Mouse (Mus musculus): Measurements from ENCODE around the gene Prkci. TPM values are rescaled to one million over a fixed set of nuclear protein-coding genes. Genes with fewer than 3 reads are reported as not detected.
A peak's percentile ranks its signal among the peaks of the same experiment; 100 is the strongest.

Gene Prkci
- polyA plus RNA-seq, 1 experiment from 2014 or later, result 39.7 TPM

DNA sequence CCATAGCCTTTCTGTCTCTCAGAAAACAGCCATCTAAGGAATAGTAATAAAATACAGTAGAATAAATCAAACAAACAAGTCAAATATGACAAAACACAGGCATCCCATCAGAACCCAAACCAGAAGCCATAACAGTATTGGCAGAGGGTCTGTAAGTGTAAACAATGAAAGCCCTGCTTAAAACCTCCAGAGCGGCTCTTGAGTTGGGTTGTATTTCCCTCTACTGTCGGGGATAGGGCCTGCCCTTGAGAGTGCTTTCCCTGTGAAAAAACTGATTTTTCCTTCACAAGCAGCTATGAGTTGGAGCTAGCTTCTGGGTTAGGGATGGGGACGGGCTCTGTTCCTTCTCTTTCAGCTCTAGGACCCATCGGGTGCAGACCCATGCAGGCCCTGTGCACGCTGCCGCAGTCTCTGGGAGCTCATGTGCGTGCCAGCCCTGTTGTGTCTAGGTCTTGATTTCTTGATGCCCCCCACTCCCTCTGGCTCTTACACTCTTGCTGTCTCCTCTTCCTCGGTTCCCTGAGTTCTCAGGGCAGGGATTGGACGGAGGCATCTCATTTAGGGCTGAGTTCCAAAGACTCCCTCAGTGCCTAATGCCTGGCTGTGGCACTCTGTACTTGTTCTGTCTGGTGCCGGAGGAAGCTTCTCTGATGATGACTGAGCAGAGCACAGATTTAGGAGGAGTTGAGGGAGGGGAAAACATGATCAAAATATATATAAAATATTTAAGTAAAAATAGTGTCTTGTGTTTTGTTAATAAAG is 20.3 kb downstream of the Prkci start:
- H3K9me3 ChIP-seq (ENCODE audit: low read length), result no peaks in the 10 kb centered on the region
- peaks cover 8% of the 10 kb centered on the region; the same call in 1 of the 2 replicates for H3K36me3 ChIP-seq (ENCODE audit: insufficient read depth, low read length)
- ATAC-seq (ENCODE audit: low FRiP score, low TSS enrichment), result 0 out of 2 replicates have a peak, but pooled peaks have one; percentile 29
- H3K4me1 ChIP-seq (ENCODE audit: insufficient read depth, low read length), result peaks cover 41% of the 10 kb centered on the region
- no peak overlapping the region for H3K4me3 ChIP-seq (ENCODE audit: low read length)
- peak overlapping the region; percentile 81; the same call in 1 of the 2 replicates for H3K27ac ChIP-seq (ENCODE audit: low read length)
- H3K27me3 ChIP-seq (ENCODE audit: insufficient read depth, low read length), result no peaks in the 10 kb centered on the region
- H3K9ac ChIP-seq (replicated peaks; ENCODE audit: low read length), result no peak overlapping the region
- 73% methylated on average over 10 of the region's 10 CpGs for WGBS
- H3K4me2 ChIP-seq (replicated peaks; ENCODE audit: low read depth, low read length), result no peak overlapping the region

- H3K4me2 ChIP-seq (replicated peaks; ENCODE audit: low read depth, low read length), result no peak overlapping the region
- H3K9me3 ChIP-seq (ENCODE audit: low read length), result no peaks in the 10 kb centered on the region
- peak overlapping the region; percentile 81 for H3K27ac ChIP-seq (ENCODE audit: low read length)
- H3K36me3 ChIP-seq (ENCODE audit: insufficient read depth, low read length), result peaks cover 8% of the 10 kb centered on the region; the same call in 1 of the 2 replicates
- no peaks in the 10 kb centered on the region for H3K27me3 ChIP-seq (ENCODE audit: insufficient read depth, low read length)
- H3K9ac ChIP-seq (replicated peaks; ENCODE audit: low read length), result 0 out of 2 replicates have a peak overlapping the region, but pooled peaks have one; percentile 6
- no peak overlapping the region for H3K4me3 ChIP-seq (ENCODE audit: low read length)
- 31% methylated on average over 9 of the region's 9 CpGs for WGBS
- peak; percentile 42; the same call in 1 of the 2 replicates for ATAC-seq (ENCODE audit: low FRiP score, low TSS enrichment)
- peaks cover 43% of the 10 kb centered on the region for H3K4me1 ChIP-seq (ENCODE audit: insufficient read depth, low read length)
Measured at GRCm38 (mm10) chr3:31016594-31017196, 21.1 kb downstream of the Prkci start.

- Histone ChIP-seq H3K4me1 (ENCODE audit: insufficient read depth, low read length) (peaks cover 51% of the 10 kb centered on the region), H3K36me3 (ENCODE audit: insufficient read depth, low read length) (peaks cover 11% of the 10 kb centered on the region; the same call in 1 of the 2 replicates), H3K27ac (ENCODE audit: low read length) (peak overlapping the region; percentile 81; the same call in 1 of the 2 replicates), H3K4me2 (replicated peaks; ENCODE audit: low read depth, low read length) (no peak overlapping the region), H3K27me3 (ENCODE audit: insufficient read depth, low read length) (no peaks in the 10 kb centered on the region), H3K4me3 (ENCODE audit: low read length) (no peak overlapping the region), H3K9ac (replicated peaks; ENCODE audit: low read length) (no peak overlapping the region), H3K9me3 (ENCODE audit: low read length) (no peaks in the 10 kb centered on the region)
- WGBS, result 47% methylated on average over 4 of the region's 4 CpGs
- ATAC-seq (ENCODE audit: low FRiP score, low TSS enrichment), result no peak
Measured at GRCm38 (mm10) chr3:31017652-31018051, 22.1 kb downstream of the Prkci start.

DNA sequence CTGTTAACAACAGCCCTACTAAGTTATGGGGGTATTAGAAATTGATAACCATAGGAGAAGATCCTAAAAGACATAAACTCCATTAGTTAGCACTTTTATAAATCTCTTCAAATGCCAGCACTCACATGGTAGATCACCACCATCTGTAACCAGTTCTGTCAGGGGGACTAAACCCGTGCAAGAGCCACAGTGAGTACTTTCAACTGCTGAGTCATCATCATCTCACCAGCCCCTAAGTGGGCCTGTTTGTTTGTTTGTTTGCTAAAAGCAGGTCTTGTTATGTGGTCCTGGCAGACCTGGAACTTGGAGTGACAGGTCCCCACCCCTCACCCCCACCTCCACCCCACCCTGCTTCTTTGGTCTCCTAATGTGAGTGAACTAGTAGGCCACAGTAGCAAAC is 23.7 kb downstream of the Prkci start:
- Histone ChIP-seq H3K4me1 (ENCODE audit: insufficient read depth, low read length) (peaks cover 65% of the 10 kb centered on the region), H3K4me2 (replicated peaks; ENCODE audit: low read depth, low read length) (no peak overlapping the region), H3K9me3 (ENCODE audit: low read length) (no peaks in the 10 kb centered on the region), H3K27me3 (ENCODE audit: insufficient read depth, low read length) (no peaks in the 10 kb centered on the region), H3K36me3 (ENCODE audit: insufficient read depth, low read length) (peaks cover 11% of the 10 kb centered on the region; the same call in 1 of the 2 replicates), H3K9ac (replicated peaks; ENCODE audit: low read length) (no peak overlapping the region), H3K27ac (ENCODE audit: low read length) (no peak overlapping the region), H3K4me3 (ENCODE audit: low read length) (no peak overlapping the region)
- WGBS, result 78% methylated on average over 1 of the region's 1 CpGs
- ATAC-seq (ENCODE audit: low FRiP score, low TSS enrichment), result no peak

GRCm38 (mm10) chr3:31019793-31020447 is 24.4 kb downstream of the Prkci start:
- H3K9me3 ChIP-seq (ENCODE audit: low read length), result no peaks in the 10 kb centered on the region
- no peak overlapping the region for H3K4me3 ChIP-seq (ENCODE audit: low read length)
- no peak for ATAC-seq (ENCODE audit: low FRiP score, low TSS enrichment)
- no peak overlapping the region for H3K4me2 ChIP-seq (replicated peaks; ENCODE audit: low read depth, low read length)
- no peak overlapping the region for H3K9ac ChIP-seq (replicated peaks; ENCODE audit: low read length)
- H3K27ac ChIP-seq (ENCODE audit: low read length), result no peak overlapping the region
- H3K4me1 ChIP-seq (ENCODE audit: insufficient read depth, low read length), result peaks cover 59% of the 10 kb centered on the region
- no peaks in the 10 kb centered on the region for H3K27me3 ChIP-seq (ENCODE audit: insufficient read depth, low read length)
- peaks cover 11% of the 10 kb centered on the region; the same call in 1 of the 2 replicates for H3K36me3 ChIP-seq (ENCODE audit: insufficient read depth, low read length)
- 90% methylated on average over 5 of the region's 5 CpGs for WGBS

GRCm38 (mm10) chr3:31020656-31021055 is 25.1 kb downstream of the Prkci start:
- WGBS, result 88% methylated on average over 4 of the region's 4 CpGs
- peaks cover 52% of the 10 kb centered on the region for H3K4me1 ChIP-seq (ENCODE audit: insufficient read depth, low read length)
- no peak overlapping the region for H3K27ac ChIP-seq (ENCODE audit: low read length)
- H3K36me3 ChIP-seq (ENCODE audit: insufficient read depth, low read length), result peaks cover 14% of the 10 kb centered on the region; the same call in 1 of the 2 replicates
- no peak overlapping the region for H3K4me3 ChIP-seq (ENCODE audit: low read length)
- no peak overlapping the region for H3K9ac ChIP-seq (replicated peaks; ENCODE audit: low read length)
- H3K4me2 ChIP-seq (replicated peaks; ENCODE audit: low read depth, low read length), result no peak overlapping the region
- no peaks in the 10 kb centered on the region for H3K9me3 ChIP-seq (ENCODE audit: low read length)
- no peak for ATAC-seq (ENCODE audit: low FRiP score, low TSS enrichment)
- no peaks in the 10 kb centered on the region for H3K27me3 ChIP-seq (ENCODE audit: insufficient read depth, low read length)

DNA sequence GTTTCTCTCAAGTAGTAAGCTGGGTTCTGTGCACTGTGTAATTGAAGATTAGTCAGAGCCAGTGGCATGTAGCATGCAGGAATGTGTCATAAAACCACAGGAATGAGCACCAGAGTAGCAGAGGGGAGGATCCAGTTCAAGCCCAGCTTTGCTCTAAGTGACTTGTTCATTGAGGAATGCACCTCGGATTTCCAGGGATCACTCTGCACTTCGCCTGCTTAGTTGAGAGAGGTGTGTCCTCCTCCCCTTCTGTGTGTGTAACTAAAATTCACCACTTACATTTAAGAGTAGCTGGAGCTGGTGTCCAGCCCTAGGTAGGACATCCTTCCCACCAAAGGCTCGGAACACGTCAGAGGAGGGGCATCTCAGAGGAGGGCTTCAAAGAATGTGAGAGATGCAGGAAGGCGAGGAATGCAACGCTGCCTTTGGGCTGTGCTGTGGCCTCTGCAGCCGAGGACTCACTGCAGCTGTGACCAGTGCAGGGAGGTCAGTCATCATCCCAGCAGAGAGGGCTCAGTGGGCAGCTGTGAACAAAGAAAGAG is 27.4 kb downstream of the Prkci start:
- Histone ChIP-seq H3K36me3 (ENCODE audit: insufficient read depth, low read length) (peaks cover 14% of the 10 kb centered on the region; the same call in 1 of the 2 replicates), H3K4me3 (ENCODE audit: low read length) (no peak overlapping the region), H3K4me2 (replicated peaks; ENCODE audit: low read depth, low read length) (peak overlapping the region; percentile 25; the same call in 1 of the 2 replicates), H3K27ac (ENCODE audit: low read length) (peak overlapping the region; percentile 87), H3K4me1 (ENCODE audit: insufficient read depth, low read length) (peaks cover 29% of the 10 kb centered on the region), H3K9me3 (ENCODE audit: low read length) (no peaks in the 10 kb centered on the region), H3K9ac (replicated peaks; ENCODE audit: low read length) (no peak overlapping the region), H3K27me3 (ENCODE audit: insufficient read depth, low read length) (no peaks in the 10 kb centered on the region)
- WGBS, result 12% methylated on average over 7 of the region's 7 CpGs
- ATAC-seq (ENCODE audit: low FRiP score, low TSS enrichment), result peak; percentile 91

DNA sequence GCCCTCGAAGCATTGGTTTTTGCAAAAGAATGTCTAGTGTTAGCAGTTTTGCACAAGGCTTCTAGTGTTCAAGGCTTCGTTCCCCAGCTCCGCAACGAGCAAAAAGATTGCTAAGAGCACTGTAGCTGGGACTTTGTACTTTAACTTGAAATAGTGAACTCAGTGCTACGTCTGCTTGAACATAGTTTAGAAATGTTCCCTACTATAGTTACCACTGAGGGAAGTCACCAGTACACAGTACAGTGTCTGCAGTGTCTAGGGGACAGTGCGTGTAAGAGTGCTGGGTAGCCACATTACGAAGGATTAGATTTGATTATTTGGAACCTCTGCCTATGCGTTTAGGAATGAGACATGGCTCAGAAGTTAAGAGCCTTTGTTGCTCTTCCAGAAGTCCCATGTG is 32.2 kb downstream of the Prkci start:
- H3K4me3 ChIP-seq (ENCODE audit: low read length), result no peak overlapping the region
- H3K36me3 ChIP-seq (ENCODE audit: insufficient read depth, low read length), result peaks cover 13% of the 10 kb centered on the region
- WGBS, result 88% methylated on average over 8 of the region's 8 CpGs
- H3K9me3 ChIP-seq (ENCODE audit: low read length), result no peaks in the 10 kb centered on the region
- H3K9ac ChIP-seq (replicated peaks; ENCODE audit: low read length), result no peak overlapping the region
- no peak overlapping the region for H3K4me2 ChIP-seq (replicated peaks; ENCODE audit: low read depth, low read length)
- H3K27ac ChIP-seq (ENCODE audit: low read length), result no peak overlapping the region
- peaks cover 16% of the 10 kb centered on the region for H3K4me1 ChIP-seq (ENCODE audit: insufficient read depth, low read length)
- H3K27me3 ChIP-seq (ENCODE audit: insufficient read depth, low read length), result no peaks in the 10 kb centered on the region
- ATAC-seq (ENCODE audit: low FRiP score, low TSS enrichment), result no peak

GRCm38 (mm10) chr3:31031621-31032020 is 36.1 kb downstream of the Prkci start:
- Histone ChIP-seq H3K27ac (ENCODE audit: low read length) (no peak overlapping the region), H3K4me2 (replicated peaks; ENCODE audit: low read depth, low read length) (no peak overlapping the region), H3K9me3 (ENCODE audit: low read length) (no peaks in the 10 kb centered on the region), H3K36me3 (ENCODE audit: insufficient read depth, low read length) (peaks cover 21% of the 10 kb centered on the region), H3K9ac (replicated peaks; ENCODE audit: low read length) (no peak overlapping the region), H3K4me1 (ENCODE audit: insufficient read depth, low read length) (no peaks in the 10 kb centered on the region), H3K4me3 (ENCODE audit: low read length) (no peak overlapping the region), H3K27me3 (ENCODE audit: insufficient read depth, low read length) (no peaks in the 10 kb centered on the region)
- 86% methylated on average over 9 of the region's 9 CpGs for WGBS
- ATAC-seq (ENCODE audit: low FRiP score, low TSS enrichment), result no peak
